29 mouse cellular contexts compared by ENCODE assay signal in genomic region chr17:30764276-30764675, GRCm38 (mm10).
"Had no signal": no experiment of that assay in that cellular context is flagged by ENCODE, and none has a peak within 500 bp of the region (broad histone marks: within the 10 kb centered on the region; RNA-seq: fewer than 3 reads in every experiment).

No protein-coding gene starts in this region.

- H3K27ac ChIP-seq: heart, embryonic 13.5 days; heart, embryonic 15.5 days; hindbrain, embryonic 10.5 days; hindbrain, embryonic 12.5 days; hindbrain, embryonic 13.5 days; hindbrain, embryonic 14.5 days; hindbrain, embryonic 15.5 days; hindbrain, postnatal 0 days; intestine, embryonic 15.5 days; kidney, embryonic 15.5 days; kidney, postnatal 0 days; layer of hippocampus, adult 2 months; left cerebral cortex, adult 2 months had no signal

- H3K27me3 ChIP-seq: heart, embryonic 12.5 days; heart, embryonic 13.5 days; heart, embryonic 15.5 days; hindbrain, embryonic 12.5 days; hindbrain, embryonic 13.5 days; hindbrain, embryonic 15.5 days; intestine, embryonic 15.5 days; kidney, embryonic 15.5 days had no signal

- H3K4me1 ChIP-seq: heart, embryonic 12.5 days; heart, embryonic 13.5 days; heart, embryonic 15.5 days; hindbrain, embryonic 10.5 days; hindbrain, embryonic 12.5 days; hindbrain, embryonic 13.5 days; hindbrain, embryonic 15.5 days; intestine, embryonic 15.5 days; kidney, embryonic 15.5 days had no signal

- H3K4me3 ChIP-seq: heart, embryonic 12.5 days; heart, embryonic 13.5 days; heart, embryonic 15.5 days; hindbrain, embryonic 10.5 days; hindbrain, embryonic 12.5 days; hindbrain, embryonic 13.5 days; hindbrain, embryonic 15.5 days; intestine, embryonic 15.5 days; kidney, embryonic 15.5 days; layer of hippocampus, adult 2 months; left cerebral cortex, adult 2 months had no signal

- H3K36me3 ChIP-seq: heart, embryonic 12.5 days; heart, embryonic 13.5 days; heart, embryonic 15.5 days; hindbrain, embryonic 10.5 days; hindbrain, embryonic 12.5 days; hindbrain, embryonic 13.5 days; hindbrain, embryonic 15.5 days; intestine, embryonic 15.5 days; kidney, embryonic 15.5 days had no signal

- DNase-seq: heart, postnatal 14 days; heart, postnatal 36 days; heart, postnatal 4 days; kidney, adult 11 months; kidney, adult 18-20 months; kidney, adult 2 months; kidney, adult 8-10 months; kidney, adult 9 months; kidney, postnatal 10 days; kidney, postnatal 14 days; kidney, postnatal 25 days; kidney, postnatal 36 days; kidney, postnatal 4 days; layer of hippocampus, adult 9-11 months; layer of hippocampus, postnatal 36 days had no signal

- H3K9me3 ChIP-seq: heart, embryonic 13.5 days; heart, embryonic 15.5 days; hindbrain, embryonic 13.5 days; hindbrain, embryonic 15.5 days; intestine, embryonic 15.5 days; kidney, embryonic 15.5 days had no signal
